Mouse (Mus musculus): ENCODE data around the gene Vsig10.

- no peak for TF ChIP-seq CTCF (IDR thresholded peaks at IDR 0.05)
- TF ChIP-seq EP300 (IDR thresholded peaks at IDR 0.05): peak; percentile 47; the same call in 1 of the 2 replicates
Measured at GRCm38 (mm10) chr5:117360228-117360515, 41.3 kb downstream of the Vsig10 start.
